Mouse (Mus musculus) megakaryocyte, embryonic 14.5 days (primary cell): ENCODE results near the gene Cfap300. TPM values are rescaled to one million over a fixed set of nuclear protein-coding genes. Genes with fewer than 3 reads are reported as not detected.

ENCODE experiments used
- H3K27me3 ChIP-seq: replicated peaks from 2 replicates; pipeline ENCODE3; 2012; ENCODE audit warnings: inconsistent platforms
- H3K36me3 ChIP-seq: replicated peaks from 2 replicates; pipeline ENCODE3; 2012; ENCODE audit warnings: low read length, inconsistent platforms, mixed read lengths
- H3K4me1 ChIP-seq: 2 replicates; pipeline ENCODE4 v1.6.1; 2012; ENCODE audit warnings: inconsistent platforms
- H3K4me3 ChIP-seq: replicated peaks from 2 replicates; pipeline ENCODE3; 2012; ENCODE audit warnings: moderate library complexity, mild to moderate bottlenecking, inconsistent platforms
- H3K9me3 ChIP-seq: 2 replicates; pipeline ENCODE4 v1.6.1; 2012; ENCODE audit warnings: inconsistent platforms
- FLI1 ChIP-seq: IDR thresholded peaks from 2 replicates; pipeline ENCODE4 v1.6.1; 2012; ENCODE audit warnings: low read length, inconsistent platforms, mixed read lengths
- GATA1 ChIP-seq: IDR thresholded peaks from 3 replicates; pipeline ENCODE4 v1.6.1; 2012; ENCODE audit warnings: mixed read lengths, low read length, inconsistent platforms, borderline replicate concordance
- polyA plus RNA-seq: library from polyadenylated mRNA; stranded (reverse); fragments of >175 nt; gene quantifications from 2 replicates; pipeline ENCODE4 v1.2.3, GENCODE M21; 2012; ENCODE audit warnings: low replicate concordance; ENCODE audit not compliant: insufficient read depth

Cfap300 gene
- polyA plus RNA-seq, 1 experiment: not detected

DNA sequence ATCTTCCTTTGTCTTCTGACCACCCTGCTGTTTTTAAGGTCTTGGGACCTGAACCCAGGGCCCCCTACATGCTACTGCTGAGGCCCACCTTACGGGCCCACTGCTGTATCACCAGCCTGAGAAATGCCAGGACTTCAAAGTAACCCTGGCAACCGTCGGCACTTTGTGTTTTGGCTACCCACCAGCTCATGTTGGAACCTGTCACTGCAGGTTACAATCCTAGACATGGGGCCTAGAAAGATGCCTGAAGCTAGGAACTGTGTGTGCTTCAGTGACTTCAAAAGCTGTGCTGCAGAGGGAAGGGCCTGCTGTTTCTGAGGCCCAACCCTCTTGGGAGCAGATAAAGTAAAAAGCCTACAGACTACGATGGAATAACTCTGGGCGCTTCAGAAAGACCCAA, 9.8 kb downstream of the Cfap300 start:
- Histone ChIP-seq H3K9me3 (no peaks in the 10 kb centered on the region), H3K27me3 (peaks cover 10% of the 10 kb centered on the region), H3K4me3 (no peak overlapping the region), H3K36me3 (no peaks in the 10 kb centered on the region), H3K4me1 (no peaks in the 10 kb centered on the region)
- TF ChIP-seq GATA1 (no peak), FLI1 (no peak)

- H3K4me3 ChIP-seq: no peak overlapping the region
- H3K27me3 ChIP-seq: peaks cover 55% of the 10 kb centered on the region
- TF ChIP-seq GATA1 (no peak), FLI1 (no peak)
- H3K9me3 ChIP-seq: peaks cover 6% of the 10 kb centered on the region
- no peaks in the 10 kb centered on the region for H3K36me3 ChIP-seq
- no peaks in the 10 kb centered on the region for H3K4me1 ChIP-seq
Observed at GRCm38 (mm10) chr9:8018609-8019008, 24.0 kb downstream of the Cfap300 start.

DNA sequence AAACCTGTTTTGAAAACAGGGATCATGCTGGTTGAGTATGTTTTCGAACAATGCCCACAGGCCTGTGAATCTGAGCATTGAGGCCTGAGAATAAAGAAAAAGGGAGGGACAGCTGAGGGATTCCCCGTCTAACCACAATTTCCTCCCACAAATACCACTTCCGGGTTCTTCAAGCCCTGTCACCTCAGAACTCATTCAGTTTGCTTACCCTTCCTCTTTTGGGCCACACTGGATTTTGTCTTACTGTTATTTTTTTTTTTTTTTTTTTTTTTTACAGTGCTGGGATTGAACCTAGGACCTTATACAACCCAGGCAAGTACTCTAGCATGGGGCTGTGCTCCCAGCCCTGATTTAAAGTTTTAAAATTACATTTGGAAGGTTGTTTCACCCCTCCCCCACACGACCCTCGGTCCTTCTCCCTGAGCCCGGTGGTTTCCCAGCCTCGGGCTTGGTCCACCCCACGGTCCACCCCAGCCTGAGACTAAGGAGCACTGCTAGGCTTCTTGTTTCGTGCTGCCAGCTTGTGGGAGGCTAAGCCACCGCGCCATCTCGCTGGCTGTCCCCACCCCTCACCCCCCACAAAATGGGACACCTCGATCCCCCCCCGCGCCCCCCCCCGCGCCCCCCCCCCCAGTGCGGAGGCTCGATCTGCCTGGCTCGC, 25.2 kb downstream of the Cfap300 start:
- Histone ChIP-seq H3K36me3 (no peaks in the 10 kb centered on the region), H3K9me3 (peaks cover 6% of the 10 kb centered on the region), H3K4me1 (no peaks in the 10 kb centered on the region), H3K27me3 (peaks cover 53% of the 10 kb centered on the region), H3K4me3 (peak overlapping the region; percentile 89)
- TF ChIP-seq FLI1 (no peak), GATA1 (no peak)

DNA sequence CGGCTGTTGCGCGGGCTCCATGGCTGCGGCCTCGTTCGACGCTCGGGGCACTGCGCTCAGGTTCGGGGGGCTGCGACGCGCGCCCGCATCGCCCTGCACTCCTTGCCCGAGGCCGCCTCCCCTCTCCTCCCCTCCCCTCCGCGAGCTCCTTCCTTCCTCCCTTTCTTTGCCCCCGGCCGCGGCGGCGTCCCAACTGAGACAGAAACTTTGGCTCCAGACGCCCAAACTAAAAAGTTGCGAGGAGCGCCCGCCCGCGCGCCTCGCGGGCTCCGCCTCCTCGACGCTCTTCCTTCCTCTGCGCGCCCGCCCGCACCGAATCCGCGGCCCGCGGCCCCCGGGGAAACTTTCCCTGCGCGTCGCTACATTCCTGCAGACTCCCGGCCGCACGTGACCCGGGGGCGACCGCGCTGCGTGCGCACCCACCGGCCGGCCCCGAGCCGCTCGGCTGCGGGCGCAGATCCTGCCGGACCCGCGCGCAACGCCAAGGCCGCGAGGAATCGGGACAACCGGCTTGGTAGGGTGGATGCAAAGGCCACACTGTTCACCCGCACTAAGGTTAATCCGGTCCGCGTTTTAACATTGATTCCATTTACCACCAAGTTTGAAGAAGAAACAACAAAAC, 38.1 kb downstream of the Cfap300 start, which contains the start of gene Yap1:
Yap1 (minus strand) TSS at position 227 of the 622 bp plus-strand sequence.
- Histone ChIP-seq H3K4me3 (peak within 1 kb of the TSS; percentile 92), H3K4me1 (peaks cover 22% of the 10 kb centered on the region), H3K27me3 (peaks cover 88% of the 10 kb centered on the region), H3K9me3 (peaks cover 23% of the 10 kb centered on the region), H3K36me3 (no peaks in the 10 kb centered on the region)
- TF ChIP-seq GATA1 (no peak), FLI1 (no peak)

- Histone ChIP-seq H3K4me1 (peaks cover 22% of the 10 kb centered on the region), H3K36me3 (no peaks in the 10 kb centered on the region), H3K27me3 (peaks cover 89% of the 10 kb centered on the region), H3K9me3 (peaks cover 23% of the 10 kb centered on the region), H3K4me3 (peak overlapping the region; percentile 92)
- TF ChIP-seq FLI1 (no peak), GATA1 (no peak)
Observed at GRCm38 (mm10) chr9:8003301-8004271, 39.0 kb downstream of the Cfap300 start.

GRCm38 (mm10) chr9:8002806-8003205, 39.8 kb downstream of the Cfap300 start:
- H3K9me3 ChIP-seq: peaks cover 17% of the 10 kb centered on the region
- TF ChIP-seq FLI1 (no peak), GATA1 (no peak)
- peaks cover 22% of the 10 kb centered on the region for H3K4me1 ChIP-seq
- peaks cover 88% of the 10 kb centered on the region for H3K27me3 ChIP-seq
- no peaks in the 10 kb centered on the region for H3K36me3 ChIP-seq
- peak overlapping the region; percentile 92 for H3K4me3 ChIP-seq

DNA sequence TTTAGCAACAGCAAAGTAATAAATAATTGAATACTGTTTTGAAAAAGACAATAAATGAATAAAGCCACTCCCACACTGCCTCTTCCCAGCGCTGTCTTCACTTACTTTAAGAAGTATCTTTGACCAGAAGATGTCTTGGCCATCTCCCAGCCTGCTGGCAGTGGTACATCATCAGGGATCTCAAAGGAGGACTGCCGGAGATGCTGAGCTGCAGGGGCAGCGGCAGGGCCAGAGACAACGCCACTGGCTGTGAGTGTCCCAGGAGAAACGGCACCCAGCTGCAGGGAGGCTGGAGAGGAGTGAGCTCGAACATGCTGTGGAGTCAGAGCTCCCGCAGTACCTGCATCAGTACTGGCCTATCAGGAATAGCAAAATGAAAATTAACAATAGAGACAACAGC, 41.3 kb downstream of the Cfap300 start:
- Histone ChIP-seq H3K36me3 (no peaks in the 10 kb centered on the region), H3K4me1 (peaks cover 22% of the 10 kb centered on the region), H3K4me3 (no peak overlapping the region), H3K27me3 (peaks cover 77% of the 10 kb centered on the region), H3K9me3 (peaks cover 2% of the 10 kb centered on the region)
- TF ChIP-seq FLI1: no peak
- no peak for TF ChIP-seq GATA1

- H3K4me3 ChIP-seq: no peak overlapping the region
- no peaks in the 10 kb centered on the region for H3K9me3 ChIP-seq
- no peaks in the 10 kb centered on the region for H3K4me1 ChIP-seq
- no peaks in the 10 kb centered on the region for H3K36me3 ChIP-seq
- peaks cover 49% of the 10 kb centered on the region for H3K27me3 ChIP-seq
- no peak for TF ChIP-seq FLI1
Observed at GRCm38 (mm10) chr9:7994275-7994674, 48.3 kb downstream of the Cfap300 start.

- H3K4me1 ChIP-seq: no peaks in the 10 kb centered on the region
- no peak for TF ChIP-seq GATA1
- no peak for TF ChIP-seq FLI1
- peaks cover 44% of the 10 kb centered on the region for H3K27me3 ChIP-seq
- no peak overlapping the region for H3K4me3 ChIP-seq
- H3K9me3 ChIP-seq: no peaks in the 10 kb centered on the region
- no peaks in the 10 kb centered on the region for H3K36me3 ChIP-seq
Observed at GRCm38 (mm10) chr9:7992651-7993050, 50.0 kb downstream of the Cfap300 start.
